Mouse (Mus musculus) testis, adult 2 months (tissue): ENCODE data around the gene Pdcd5.

Experiments
- CTCF ChIP-seq: fragments of 200-500 bp; IDR thresholded peaks from 2 replicates; pipeline ENCODE4 v1.5.1; 2012; ENCODE audit warnings: low read depth, mild to moderate bottlenecking, inconsistent platforms, low read length, moderate library complexity; ENCODE audit not compliant: control insufficient read depth, insufficient read depth, insufficient replicate concordance
- POLR2A ChIP-seq: fragments of 200-500 bp; IDR thresholded peaks from 2 replicates; pipeline ENCODE4 v1.6.1; 2012; ENCODE audit warnings: low read depth, mild to moderate bottlenecking, inconsistent platforms, low read length, moderate library complexity; ENCODE audit not compliant: control insufficient read depth

- TF ChIP-seq CTCF (no peak), POLR2A (no peak)
These were observed 29.8 kb downstream of the Pdcd5 start for GRCm38 (mm10) chr7:35617513-35617912.
